Mouse (Mus musculus): Measurements from ENCODE around the gene Ugt1a6b.

GRCm38 (mm10) chr1:88249596-88249995 lies 146.5 kb downstream of the Ugt1a6b start:
- no peak for TF ChIP-seq CHD2 (IDR thresholded peaks at IDR 0.05; ENCODE audit: low read depth, low read length)
- TF ChIP-seq ZNF384 (IDR thresholded peaks at IDR 0.05; ENCODE audit: low read depth, low read length) = no peak
- no peak for TF ChIP-seq HCFC1 (IDR thresholded peaks at IDR 0.05; ENCODE audit: borderline replicate concordance, insufficient read depth, low read length)
